Mouse (Mus musculus) embryonic facial prominence, embryonic 12.5 days (tissue): ENCODE results near the gene Car5a. TPM values are rescaled to one million over a fixed set of nuclear protein-coding genes. Genes with fewer than 3 reads are reported as not detected.

Experiments
- ATAC-seq: fragments of 200-750 bp; cut with Nextera tagmentation; 2 replicates; pipeline ENCODE4 v1.8.0; 2017; ENCODE audit not compliant: insufficient number of reproducible peaks, insufficient read depth, low FRiP score, low TSS enrichment
- H3K27ac ChIP-seq: fragments of 300-500 bp; sonication (generic); 2 replicates; pipeline ENCODE4 v1.5.1; 2016; ENCODE audit warnings: mild to moderate bottlenecking
- H3K27me3 ChIP-seq: fragments of 300-500 bp; sonication (generic); 2 replicates; pipeline ENCODE4 v1.6.1; 2016; ENCODE audit warnings: mild to moderate bottlenecking, moderate library complexity
- H3K36me3 ChIP-seq: fragments of 300-500 bp; sonication (generic); 2 replicates; pipeline ENCODE4 v1.6.1; 2016; ENCODE audit warnings: mild to moderate bottlenecking
- H3K4me1 ChIP-seq: fragments of 300-500 bp; sonication (generic); 2 replicates; pipeline ENCODE4 v1.6.1; 2016
- H3K4me2 ChIP-seq: fragments of 300-500 bp; sonication (generic); replicated peaks from 2 replicates; pipeline ENCODE4 v1.6.1; 2016; ENCODE audit warnings: mild to moderate bottlenecking, moderate library complexity
- H3K4me3 ChIP-seq: fragments of 300-500 bp; sonication (generic); 2 replicates; pipeline ENCODE4 v1.5.1; 2016; ENCODE audit warnings: mild to moderate bottlenecking
- H3K9ac ChIP-seq: fragments of 300-500 bp; sonication (generic); 2 replicates; pipeline ENCODE4 v1.6.1; 2016; ENCODE audit warnings: mild to moderate bottlenecking, moderate library complexity
- H3K9me3 ChIP-seq: fragments of 300-500 bp; sonication (generic); 2 replicates; pipeline ENCODE4 v1.6.1; 2016; ENCODE audit warnings: mild to moderate bottlenecking, moderate library complexity
- WGBS: fragments of 180-500 bp; shearing (Covaris S2); methylation state at CpG from one replicate; pipeline ENCODE4 v1.1.7; 2016; 5-methylcytosine and 5-hydroxymethylcytosine counted together
- polyA plus RNA-seq: library from polyadenylated mRNA; unstranded; fragments of >200 nt; fragmentation: Nextera tagmentation; extraction: Ambion mirVana; gene quantifications from 2 replicates; pipeline ENCODE4 v1.2.1, GENCODE M21; 2016

Gene Car5a
- polyA plus RNA-seq, 1 experiment from 2014 or later: not detected

DNA sequence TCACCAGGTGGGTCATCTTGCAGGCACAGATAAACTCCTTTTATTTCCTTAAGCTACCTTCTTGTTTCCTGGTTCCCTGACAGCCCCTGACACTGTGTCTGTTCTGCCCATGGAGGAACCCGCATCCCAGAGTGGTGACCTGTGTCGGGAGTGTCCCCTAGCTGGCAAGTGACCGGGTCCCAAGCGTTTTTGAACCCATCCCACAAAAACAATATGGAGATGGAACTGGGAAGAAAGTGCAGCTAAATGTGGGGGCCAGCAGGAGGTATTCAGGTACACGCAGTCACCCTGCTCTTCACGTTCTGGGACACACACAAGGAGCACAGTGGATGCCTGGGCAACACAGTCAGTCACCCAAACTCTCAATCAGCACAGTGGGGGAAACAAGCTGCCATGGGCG is 1.6 kb upstream of the Car5a start:
- WGBS: 80% methylated on average over 7 of the region's 7 CpGs
- Histone ChIP-seq H3K9me3 (no peaks in the 10 kb centered on the region), H3K4me3 (no peak overlapping the region), H3K36me3 (no peaks in the 10 kb centered on the region), H3K4me1 (peaks cover 24% of the 10 kb centered on the region), H3K4me2 (no peak overlapping the region), H3K9ac (no peak overlapping the region), H3K27me3 (no peaks in the 10 kb centered on the region), H3K27ac (no peak overlapping the region)
- ATAC-seq: no peak

DNA sequence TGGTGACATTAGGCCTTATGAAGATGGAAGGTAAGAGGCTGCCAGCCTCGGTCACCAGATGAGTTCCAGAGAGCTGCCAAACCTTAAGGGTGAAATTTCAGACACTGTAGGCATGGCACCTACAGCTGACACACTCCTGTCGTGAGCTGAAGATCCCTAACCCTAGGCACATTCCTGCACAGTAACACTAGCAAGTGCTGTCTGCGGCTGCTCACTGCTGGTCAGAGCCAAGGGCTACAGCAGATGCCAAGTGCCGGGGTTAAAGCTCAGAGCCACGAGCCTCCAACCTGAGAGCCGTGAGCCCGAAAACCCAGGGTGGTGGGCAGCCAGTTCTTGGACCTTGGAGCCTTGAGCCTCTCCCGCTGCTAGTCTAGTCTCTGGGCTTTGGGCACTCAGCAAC is 988 bp downstream of the Car5a start:
- no peak for ATAC-seq
- WGBS: 75% methylated on average over 8 of the region's 8 CpGs
- peaks cover 22% of the 10 kb centered on the region for H3K4me1 ChIP-seq
- H3K4me3 ChIP-seq: no peak overlapping the region
- no peaks in the 10 kb centered on the region for H3K9me3 ChIP-seq
- H3K9ac ChIP-seq: no peak overlapping the region
- no peak overlapping the region for H3K4me2 ChIP-seq
- no peak overlapping the region for H3K27ac ChIP-seq
- H3K36me3 ChIP-seq: no peaks in the 10 kb centered on the region
- H3K27me3 ChIP-seq: no peaks in the 10 kb centered on the region

DNA sequence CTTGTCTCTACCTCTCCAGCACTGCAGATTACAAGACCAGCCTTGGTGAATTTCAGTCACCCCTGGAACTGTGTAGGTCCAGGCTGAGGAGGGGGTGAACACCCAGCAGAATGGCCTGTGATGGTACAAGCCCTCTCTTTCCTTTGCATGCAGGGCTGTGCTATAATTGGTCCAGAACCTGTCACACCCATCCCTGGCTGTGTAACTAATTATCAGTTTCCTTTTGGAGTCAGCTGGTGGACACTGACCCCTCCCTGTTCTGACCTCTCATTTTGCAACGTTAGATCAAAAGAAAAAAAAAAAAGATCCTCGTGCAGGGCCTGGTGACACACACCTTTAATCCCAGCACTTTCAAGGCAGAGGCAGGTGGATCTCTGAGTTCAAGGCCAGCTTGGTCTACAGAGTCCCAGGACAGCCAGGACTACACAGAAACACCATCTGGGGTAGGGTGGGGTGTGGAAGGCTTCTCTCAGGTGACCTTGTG is 1.6 kb downstream of the Car5a start:
- Histone ChIP-seq H3K27me3 (no peaks in the 10 kb centered on the region), H3K4me1 (peaks cover 16% of the 10 kb centered on the region), H3K9ac (no peak overlapping the region), H3K9me3 (no peaks in the 10 kb centered on the region), H3K4me3 (no peak overlapping the region), H3K36me3 (no peaks in the 10 kb centered on the region), H3K27ac (no peak overlapping the region), H3K4me2 (no peak overlapping the region)
- no peak for ATAC-seq
- 25% methylated on average over 2 of the region's 2 CpGs for WGBS

DNA sequence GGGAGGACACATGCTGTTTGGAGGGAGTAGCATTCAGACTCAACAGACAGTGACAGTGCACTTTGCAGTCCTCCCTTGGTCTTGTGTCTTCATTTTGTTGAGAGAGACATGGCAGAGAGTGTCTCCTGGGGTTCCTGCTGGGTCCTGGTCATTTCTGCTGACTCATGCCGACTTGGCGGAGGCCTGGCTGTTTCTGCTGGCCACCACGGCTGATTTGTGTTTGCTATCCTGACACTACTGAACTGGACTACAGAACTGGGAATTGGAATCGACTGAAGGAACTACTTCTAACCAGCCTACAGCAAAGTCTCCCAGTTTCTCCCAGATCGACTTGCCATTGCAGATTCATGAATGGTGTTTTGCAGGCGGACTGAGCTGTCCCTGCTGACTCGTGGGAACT is 6.0 kb downstream of the Car5a start:
- Histone ChIP-seq H3K9me3 (no peaks in the 10 kb centered on the region), H3K27ac (no peak overlapping the region), H3K4me2 (no peak overlapping the region), H3K4me1 (peaks cover 12% of the 10 kb centered on the region; the same call in 1 of the 2 replicates), H3K4me3 (no peak overlapping the region), H3K9ac (no peak overlapping the region), H3K27me3 (no peaks in the 10 kb centered on the region), H3K36me3 (no peaks in the 10 kb centered on the region)
- no peak for ATAC-seq
- 79% methylated on average over 7 of the region's 7 CpGs for WGBS

DNA sequence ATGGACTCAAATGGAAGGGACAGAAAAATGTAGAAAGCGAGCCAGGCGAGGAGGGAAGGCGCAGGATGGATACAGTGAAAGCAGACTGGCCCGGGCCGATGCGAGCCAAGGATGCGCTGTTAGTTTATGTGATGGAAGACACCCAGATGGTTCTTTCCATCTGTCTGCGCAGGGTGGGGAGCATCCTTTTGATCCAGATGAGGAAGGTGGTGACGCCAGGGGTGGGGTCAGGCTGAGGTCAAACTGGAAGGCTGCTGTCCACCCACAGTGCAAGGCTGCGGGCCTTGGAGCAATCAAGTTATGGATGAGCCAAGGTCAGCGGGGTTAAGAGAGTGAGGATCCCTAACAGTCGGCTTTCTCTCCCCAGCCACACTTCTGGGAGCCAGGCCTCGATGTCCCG is 8.3 kb downstream of the Car5a start:
- H3K9me3 ChIP-seq: no peaks in the 10 kb centered on the region
- H3K36me3 ChIP-seq: no peaks in the 10 kb centered on the region
- H3K4me3 ChIP-seq: no peak overlapping the region
- H3K27me3 ChIP-seq: no peaks in the 10 kb centered on the region
- 76% methylated on average over 14 of the region's 14 CpGs for WGBS
- no peak overlapping the region for H3K4me2 ChIP-seq
- H3K27ac ChIP-seq: no peak overlapping the region
- no peak for ATAC-seq
- peaks cover 12% of the 10 kb centered on the region; the same call in 1 of the 2 replicates for H3K4me1 ChIP-seq
- H3K9ac ChIP-seq: no peak overlapping the region

DNA sequence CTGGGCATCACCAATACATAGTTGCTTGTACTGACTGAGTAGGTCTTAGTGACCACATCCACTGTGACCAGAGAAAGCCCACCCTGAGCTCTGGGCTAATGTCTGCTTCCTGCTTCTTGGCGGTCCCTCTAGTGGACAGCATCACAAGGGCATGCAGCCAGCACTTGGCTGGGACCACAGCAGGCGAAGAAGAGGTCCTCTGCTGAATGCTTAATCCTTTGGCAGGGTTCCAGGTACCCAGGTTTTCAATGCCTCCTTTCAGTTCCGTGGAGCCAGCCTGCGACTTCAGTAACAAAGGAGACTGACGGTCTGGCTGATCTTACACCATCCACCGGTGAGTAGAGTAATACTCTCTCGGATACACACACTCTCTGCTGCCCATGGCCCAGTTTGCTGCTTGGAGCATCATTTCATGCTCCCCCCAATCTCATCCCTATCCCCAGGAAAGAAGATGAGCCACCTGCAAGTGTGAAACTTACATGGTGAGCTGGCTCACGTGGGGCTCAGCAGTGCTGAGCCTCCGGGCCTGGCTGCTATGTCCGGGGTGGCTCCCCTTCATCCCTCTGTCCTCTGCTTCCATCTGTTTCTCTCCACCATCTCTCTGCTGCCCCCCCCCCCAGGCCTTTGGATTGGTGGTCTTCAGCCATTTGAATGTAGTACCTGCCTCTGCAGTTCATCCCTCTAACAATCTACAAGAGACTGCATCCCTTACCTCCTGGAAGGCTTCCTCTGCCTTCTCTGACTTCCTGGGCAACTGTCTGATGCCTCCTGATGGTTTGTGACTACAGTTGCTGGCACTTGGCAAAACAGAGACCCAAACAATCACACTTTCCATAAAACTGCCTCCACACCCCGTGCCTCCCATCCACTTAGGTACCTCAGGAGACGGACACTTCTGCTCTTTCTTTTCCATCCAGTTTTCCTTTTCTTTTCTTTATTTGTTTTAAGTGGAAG is 9.1 kb downstream of the Car5a start:
- Histone ChIP-seq H3K27me3 (no peaks in the 10 kb centered on the region), H3K9me3 (no peaks in the 10 kb centered on the region), H3K4me3 (no peak overlapping the region), H3K36me3 (no peaks in the 10 kb centered on the region), H3K4me2 (no peak overlapping the region), H3K27ac (no peak overlapping the region), H3K9ac (no peak overlapping the region), H3K4me1 (peaks cover 12% of the 10 kb centered on the region; the same call in 1 of the 2 replicates)
- 53% methylated on average over 12 of the region's 12 CpGs for WGBS
- ATAC-seq: no peak

DNA sequence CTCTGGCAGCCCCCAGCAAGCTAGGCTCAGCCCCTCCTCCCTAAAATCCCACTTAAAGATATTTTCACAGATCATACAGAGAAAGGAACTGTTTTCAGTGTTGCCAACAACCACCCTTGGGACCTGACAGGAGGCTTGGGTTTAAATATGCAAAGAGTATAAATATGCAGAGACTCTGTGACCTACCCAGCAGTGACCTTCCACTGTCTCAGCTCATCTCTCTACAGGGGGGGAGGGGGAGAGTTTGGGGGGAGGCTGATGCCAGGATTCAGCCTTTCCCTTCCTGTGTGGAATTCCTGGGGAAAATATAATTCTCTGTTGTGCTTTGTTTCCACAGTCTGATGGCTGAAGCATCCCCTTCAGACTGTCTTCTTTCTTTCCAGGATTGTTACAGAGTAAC is 9.8 kb downstream of the Car5a start:
- Histone ChIP-seq H3K4me1 (peaks cover 12% of the 10 kb centered on the region; the same call in 1 of the 2 replicates), H3K27me3 (no peaks in the 10 kb centered on the region), H3K36me3 (no peaks in the 10 kb centered on the region), H3K9me3 (no peaks in the 10 kb centered on the region), H3K9ac (no peak overlapping the region), H3K4me3 (no peak overlapping the region), H3K4me2 (no peak overlapping the region), H3K27ac (no peak overlapping the region)
- no peak for ATAC-seq

DNA sequence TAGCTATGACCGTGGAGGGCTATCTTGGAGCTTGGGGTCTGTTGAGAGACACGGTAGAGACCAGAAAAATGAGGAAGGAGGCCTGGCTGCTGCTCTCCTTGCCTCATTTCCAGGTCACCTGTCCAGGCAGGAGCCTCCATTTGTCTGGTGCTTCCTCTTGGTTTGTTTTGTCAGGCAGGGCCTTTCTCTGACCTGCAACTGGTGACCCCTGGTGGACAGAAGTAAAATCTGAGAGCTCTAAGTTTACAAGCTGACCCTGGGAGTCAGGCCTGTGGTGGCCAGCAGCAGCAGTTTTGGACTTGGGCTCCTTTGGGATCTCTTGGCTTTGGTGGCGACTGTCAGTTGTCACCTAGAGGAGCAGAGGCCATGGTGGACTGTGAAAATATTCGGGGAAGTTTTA is 10.2 kb downstream of the Car5a start:
- WGBS: 35% methylated on average over 4 of the region's 4 CpGs
- Histone ChIP-seq H3K4me2 (no peak overlapping the region), H3K27ac (no peak overlapping the region), H3K9me3 (no peaks in the 10 kb centered on the region), H3K36me3 (no peaks in the 10 kb centered on the region), H3K27me3 (no peaks in the 10 kb centered on the region), H3K4me3 (no peak overlapping the region), H3K9ac (no peak overlapping the region), H3K4me1 (peaks cover 12% of the 10 kb centered on the region; the same call in 1 of the 2 replicates)
- ATAC-seq: no peak

DNA sequence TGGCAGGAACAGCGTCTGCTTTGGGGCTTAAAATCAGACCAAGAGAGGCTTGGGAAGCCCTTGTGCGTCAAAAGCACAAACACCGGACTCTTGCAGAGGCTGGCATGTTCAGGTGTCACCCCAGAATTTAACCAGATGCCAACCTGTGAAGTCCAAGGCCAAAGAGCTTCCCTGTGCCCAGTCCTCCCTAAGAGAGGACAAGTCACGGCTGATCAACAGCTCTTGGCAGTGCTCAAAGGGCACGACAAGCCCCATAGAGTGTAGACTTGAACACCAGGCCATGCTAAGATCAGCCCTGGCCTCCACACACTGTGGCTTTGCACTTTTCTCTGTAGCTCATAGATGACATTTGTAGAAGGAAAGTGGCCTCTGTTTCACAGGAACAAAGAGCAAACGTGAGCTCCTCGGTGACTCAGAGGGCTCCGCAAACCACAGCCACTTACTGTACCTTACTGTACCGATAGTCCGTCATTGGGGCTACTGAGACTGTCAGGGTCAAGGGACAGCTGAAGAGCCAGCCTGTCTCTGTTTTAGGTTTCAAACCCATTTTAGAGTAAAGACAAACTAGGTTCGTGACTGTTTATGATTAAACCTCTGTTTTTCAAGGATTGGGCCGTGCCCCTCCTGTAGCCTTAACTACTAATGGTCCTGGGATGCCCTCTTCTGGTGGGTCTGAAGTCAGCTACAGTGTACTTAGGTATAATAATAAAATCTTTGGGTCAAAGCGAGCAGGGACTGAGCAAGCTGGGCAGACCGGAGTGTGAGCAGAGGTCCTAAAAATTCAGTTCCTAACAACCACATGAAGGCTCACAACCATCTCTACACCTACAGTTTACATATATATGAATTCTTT is 11.8 kb downstream of the Car5a start:
- ATAC-seq: no peak
- Histone ChIP-seq H3K4me1 (peaks cover 12% of the 10 kb centered on the region; the same call in 1 of the 2 replicates), H3K36me3 (no peaks in the 10 kb centered on the region), H3K9me3 (no peaks in the 10 kb centered on the region), H3K27me3 (no peaks in the 10 kb centered on the region), H3K9ac (no peak overlapping the region), H3K4me3 (no peak overlapping the region), H3K27ac (no peak overlapping the region), H3K4me2 (no peak overlapping the region)
- WGBS: 83% methylated on average over 14 of the region's 14 CpGs

DNA sequence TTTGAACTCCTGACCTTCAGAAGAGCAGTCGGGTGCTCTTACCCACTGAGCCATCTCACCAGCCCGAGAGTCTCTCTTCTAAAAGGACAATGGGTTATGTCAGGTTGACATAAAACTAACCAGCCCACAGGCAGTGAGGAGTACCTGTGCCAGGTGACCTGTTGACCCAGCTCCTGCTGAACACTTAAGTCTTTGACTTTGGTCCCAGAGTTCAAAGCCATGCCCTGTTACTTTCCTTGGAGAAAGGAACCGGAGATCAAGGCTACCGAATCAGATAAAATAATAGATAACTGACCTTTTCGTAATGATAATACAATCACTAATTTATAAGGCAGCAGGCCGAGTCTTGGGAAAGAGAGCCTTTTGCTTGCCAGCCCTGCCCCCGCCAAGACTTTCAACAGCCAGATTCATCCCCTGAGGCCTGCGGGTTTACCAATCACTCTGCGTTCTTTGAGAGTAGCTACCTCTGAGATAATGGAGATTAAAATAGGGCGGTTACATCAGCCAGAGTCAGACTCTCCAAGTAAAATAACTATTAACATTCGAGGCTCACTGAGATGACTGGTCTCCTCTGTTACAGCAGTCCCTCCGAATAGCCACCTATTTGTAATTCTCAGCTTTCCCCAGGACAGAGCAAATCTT is 12.6 kb downstream of the Car5a start:
- H3K36me3 ChIP-seq: no peaks in the 10 kb centered on the region
- 73% methylated on average over 12 of the region's 12 CpGs for WGBS
- H3K4me2 ChIP-seq: no peak overlapping the region
- H3K27ac ChIP-seq: no peak overlapping the region
- no peak overlapping the region for H3K9ac ChIP-seq
- ATAC-seq: no peak
- no peaks in the 10 kb centered on the region for H3K9me3 ChIP-seq
- no peak overlapping the region for H3K4me3 ChIP-seq
- H3K27me3 ChIP-seq: no peaks in the 10 kb centered on the region
- peaks cover 12% of the 10 kb centered on the region; the same call in 1 of the 2 replicates for H3K4me1 ChIP-seq

DNA sequence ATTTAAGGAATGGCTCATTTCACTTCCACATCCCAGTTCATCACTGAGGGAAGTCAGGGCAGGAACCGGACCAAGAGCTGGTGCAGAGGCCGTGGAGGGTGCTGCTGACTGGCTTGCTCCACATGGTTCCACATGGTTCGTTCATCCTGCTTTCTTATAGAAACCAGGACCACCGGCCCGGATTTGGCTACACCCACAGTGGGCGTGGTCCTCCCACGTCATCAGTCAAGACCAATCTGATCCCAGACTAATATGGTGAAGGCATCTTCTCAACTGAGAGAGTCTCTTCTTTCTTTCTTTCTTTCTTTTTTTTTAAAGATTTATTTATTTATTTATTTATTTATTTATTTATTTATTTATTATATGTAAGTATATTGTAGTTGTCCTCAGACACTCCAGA is 13.1 kb downstream of the Car5a start:
- no peak overlapping the region for H3K27ac ChIP-seq
- H3K27me3 ChIP-seq: no peaks in the 10 kb centered on the region
- no peak overlapping the region for H3K4me3 ChIP-seq
- no peak for ATAC-seq
- peaks cover 12% of the 10 kb centered on the region; the same call in 1 of the 2 replicates for H3K4me1 ChIP-seq
- no peaks in the 10 kb centered on the region for H3K36me3 ChIP-seq
- H3K9me3 ChIP-seq: no peaks in the 10 kb centered on the region
- 81% methylated on average over 7 of the region's 7 CpGs for WGBS
- no peak overlapping the region for H3K9ac ChIP-seq
- no peak overlapping the region for H3K4me2 ChIP-seq
